Mouse (Mus musculus) gastrocnemius, postnatal 36 days (tissue): ENCODE data around the gene Cfap299. TPM values are rescaled to one million over a fixed set of nuclear protein-coding genes. Genes with fewer than 3 reads are reported as not detected.

Source experiments
- DNase-seq, 2 experiments: peaks; one replicate each; pipeline ENCODE4 v3.0.0; 2022
- intact Hi-C: fragments of 180-260 bp; cut with DNase I; formaldehyde crosslinking; loops from one replicate; pipeline ENCODE4 v1.15.1; 2025
- total RNA-seq, 2 experiments: library from RNA; stranded (reverse); gene quantifications; 2 replicates each; pipeline ENCODE4 v1.2.3; 2021

The Cfap299 gene
- total RNA-seq, 2 experiments from 2014 or later: not detected

DNA sequence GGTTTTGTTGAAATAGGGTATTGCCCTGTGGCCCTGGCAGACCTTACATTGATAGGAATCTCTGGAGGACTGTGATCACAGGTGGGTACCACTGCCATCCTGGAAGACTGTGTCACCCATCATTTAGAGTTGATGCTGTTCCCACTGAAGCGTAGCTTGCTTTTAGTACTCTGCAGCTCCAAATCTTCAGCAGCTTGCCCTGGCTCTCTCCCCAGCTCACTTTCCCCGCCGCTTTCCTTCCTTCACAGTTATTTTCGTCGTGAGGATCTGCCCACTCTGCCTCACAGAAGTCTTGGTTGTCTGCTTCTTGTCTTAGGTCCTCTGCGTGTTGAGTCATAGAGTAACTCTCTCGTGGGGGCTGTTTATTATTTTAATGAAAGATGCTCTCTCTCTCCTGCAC lies 40.3 kb downstream of the Cfap299 start:
- intact Hi-C loops: no loop called here
- DNase-seq: no peak

DNA sequence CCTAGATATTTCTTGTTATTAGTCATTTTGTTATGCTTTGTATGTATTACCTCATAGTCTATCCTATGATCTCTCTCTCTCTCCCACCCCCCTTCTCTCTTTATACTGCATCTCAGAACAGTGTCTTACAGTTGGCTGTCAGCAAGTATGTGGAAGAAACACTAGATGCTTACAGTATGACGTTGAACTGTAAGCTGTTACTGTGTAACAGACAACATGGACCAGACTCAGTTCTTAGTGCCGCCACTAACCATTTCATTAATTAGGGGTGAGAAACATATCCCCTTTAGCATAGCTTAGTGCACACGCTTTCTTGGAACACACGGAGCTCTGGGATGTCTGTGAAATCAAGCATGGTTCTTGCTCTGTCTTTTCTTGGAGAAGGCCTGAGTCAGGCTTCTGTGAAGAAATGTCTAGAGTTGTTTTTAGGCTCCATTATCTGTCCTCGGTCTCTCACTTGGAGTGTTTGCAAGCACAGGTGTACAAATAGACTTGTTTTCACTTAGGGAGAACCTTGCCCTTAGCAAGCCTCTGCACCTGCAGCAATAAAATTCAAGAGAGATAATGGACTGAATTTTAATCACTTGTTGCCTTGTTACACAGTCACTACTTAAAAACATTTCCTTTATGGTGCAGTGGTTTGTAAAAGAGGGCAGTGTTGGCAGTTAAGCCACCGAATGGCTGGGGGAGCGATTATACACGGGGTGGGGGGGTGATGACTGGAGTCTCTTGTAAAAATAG lies 47.1 kb downstream of the Cfap299 start:
- intact Hi-C loops: no loop called here
- no peak for DNase-seq

DNA sequence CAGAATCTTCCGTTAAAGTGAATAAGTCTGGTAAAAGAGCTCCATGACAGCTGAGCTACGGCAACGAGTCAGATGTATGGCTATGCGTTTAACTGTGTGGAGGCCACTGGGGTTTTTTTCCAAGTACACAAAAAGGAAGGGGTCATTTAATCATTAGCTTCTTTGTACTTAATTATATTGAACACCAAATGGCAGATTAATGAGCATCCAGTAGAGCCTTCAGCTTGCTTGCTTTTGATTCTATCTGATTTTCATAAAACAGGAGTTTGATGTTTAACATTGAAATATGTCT lies 47.6 kb downstream of the Cfap299 start:
- intact Hi-C loops: no loop called here
- no peak for DNase-seq

DNA sequence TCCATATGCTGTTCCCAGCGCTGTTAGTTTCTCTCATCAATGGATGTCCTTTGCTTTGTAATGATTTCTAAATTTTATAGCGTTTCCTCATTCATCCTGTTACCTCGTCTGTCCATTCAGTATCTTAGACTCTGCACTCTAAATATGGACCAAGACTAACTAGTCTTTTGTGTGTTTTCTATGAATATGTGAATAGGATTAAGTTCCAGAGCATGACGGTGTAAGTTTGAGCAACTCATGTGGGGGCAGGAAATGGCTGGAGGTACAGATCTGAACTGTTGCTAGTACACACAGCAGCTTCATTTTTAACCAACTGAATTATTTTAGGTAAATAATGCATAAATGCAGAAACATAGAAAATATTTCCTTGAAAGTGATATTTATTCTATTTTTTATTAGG lies 51.3 kb downstream of the Cfap299 start:
- no peak for DNase-seq
- intact Hi-C loops: no loop called here

DNA sequence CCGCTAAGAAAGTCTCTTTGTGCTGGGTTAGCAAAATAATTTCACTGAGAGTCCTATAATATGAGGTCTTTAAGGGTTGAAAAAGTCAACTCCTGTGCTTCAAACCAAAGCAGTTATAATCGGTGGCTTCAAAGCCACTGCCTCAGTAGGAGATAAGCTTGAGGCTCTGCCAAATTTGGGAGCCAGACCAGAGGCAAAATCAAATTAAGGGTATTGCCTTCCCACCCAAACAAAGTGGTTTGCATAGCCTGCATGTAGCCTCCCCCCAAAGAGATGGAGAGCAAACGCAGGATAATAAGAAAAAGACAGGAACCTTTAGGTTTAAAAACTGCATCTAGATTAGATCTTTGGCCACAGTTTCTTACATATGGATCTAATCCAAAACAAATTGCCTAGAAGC lies 58.0 kb downstream of the Cfap299 start:
- DNase-seq: no peak
- intact Hi-C loops: no loop called here

DNA sequence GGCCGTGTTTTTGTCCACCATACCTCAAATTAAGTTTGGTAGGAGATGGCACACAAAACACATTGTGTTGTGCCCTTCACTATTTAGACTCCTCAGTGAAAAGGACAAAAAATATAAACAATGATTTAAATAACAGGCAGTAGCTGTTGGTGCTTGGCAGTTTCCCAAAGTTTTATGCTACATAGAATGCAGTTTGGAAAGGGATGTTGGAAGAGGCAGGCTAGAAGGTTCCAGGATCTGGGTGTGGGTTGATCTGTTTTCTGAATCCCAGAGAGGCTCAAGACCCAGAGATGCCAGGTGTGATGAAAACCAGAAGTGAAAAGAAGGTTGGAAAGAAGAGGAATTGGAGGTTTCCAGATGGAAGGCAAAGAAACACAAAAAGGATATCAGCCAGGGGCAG lies 73.1 kb downstream of the Cfap299 start:
- intact Hi-C loops: no loop called here
- DNase-seq: no peak

DNA sequence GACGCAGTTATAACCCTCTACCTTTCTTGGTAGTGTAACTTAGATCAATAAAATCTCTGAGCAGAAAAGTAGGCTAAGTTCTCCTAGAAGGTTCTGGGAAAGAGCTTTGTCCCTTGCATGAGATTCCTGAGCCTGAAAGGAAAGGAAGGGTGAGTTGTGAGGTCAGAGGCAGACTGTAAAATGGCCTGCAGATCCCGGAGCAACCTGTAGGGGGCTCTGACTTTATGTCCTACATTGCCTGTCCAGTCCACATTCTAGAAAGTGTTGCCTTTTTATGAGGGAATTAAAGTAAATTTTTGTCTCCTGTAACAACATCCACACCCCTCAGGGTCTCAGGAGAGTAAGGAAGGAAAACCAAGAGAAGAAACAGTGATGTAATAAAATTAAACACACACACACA lies 81.0 kb downstream of the Cfap299 start:
- no peak for DNase-seq
- intact Hi-C loops: no loop called here

DNA sequence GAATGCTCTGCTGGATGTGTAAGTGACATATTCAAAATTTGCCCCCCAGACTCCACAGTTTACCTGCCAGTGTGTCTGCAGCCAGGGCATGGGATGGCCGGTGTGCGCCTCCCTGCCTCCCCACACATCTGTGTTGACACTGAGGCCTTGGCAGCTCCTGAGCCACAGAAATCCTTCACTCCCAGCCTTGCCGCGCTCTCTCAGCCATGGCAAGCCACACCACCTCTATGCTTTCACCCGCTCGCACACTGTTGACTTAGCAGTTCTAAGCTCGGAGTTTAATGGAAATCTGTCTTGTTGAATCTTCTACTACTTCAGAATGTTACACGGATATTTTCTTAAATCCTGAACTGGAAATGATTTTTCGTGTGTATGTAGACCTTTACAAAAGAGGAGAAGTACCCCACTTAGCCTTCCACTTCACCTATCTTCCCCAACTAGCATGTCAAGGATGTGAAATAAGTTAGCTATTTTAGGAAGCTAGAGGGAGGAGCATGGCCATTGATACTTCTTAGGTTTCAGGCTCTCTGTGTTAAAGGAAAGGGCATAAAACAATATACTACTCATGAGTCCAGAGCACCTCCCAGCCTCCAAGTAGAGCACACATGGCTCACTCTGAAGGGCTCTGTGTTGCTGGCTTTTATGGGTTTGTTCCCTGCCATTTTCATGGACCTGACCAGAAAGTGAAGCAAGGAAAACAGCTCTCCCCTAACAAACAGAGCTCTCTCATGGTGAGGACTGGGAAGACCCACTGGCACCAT lies 87.5 kb downstream of the Cfap299 start:
- intact Hi-C loops: no loop called here
- no peak for DNase-seq

DNA sequence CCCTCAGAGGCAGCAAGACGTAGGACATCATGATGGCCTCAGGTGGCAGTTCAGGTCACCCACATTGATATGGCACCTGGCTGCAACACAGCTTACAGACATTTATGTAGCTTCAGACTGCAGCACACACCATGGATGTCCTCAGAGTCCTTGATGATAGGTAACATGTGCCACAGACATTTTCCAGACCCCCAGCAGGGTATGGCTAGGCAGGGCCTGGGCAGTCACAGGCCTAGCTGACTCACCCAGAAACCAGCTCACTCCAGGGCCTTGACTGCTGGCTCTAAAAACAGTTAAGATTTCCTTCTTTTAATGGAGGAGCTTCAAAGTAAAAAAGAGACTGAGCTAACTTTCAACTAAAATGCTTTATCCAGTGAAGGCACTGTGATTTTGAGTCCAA lies 95.9 kb downstream of the Cfap299 start:
- intact Hi-C loops: no loop called here

DNA sequence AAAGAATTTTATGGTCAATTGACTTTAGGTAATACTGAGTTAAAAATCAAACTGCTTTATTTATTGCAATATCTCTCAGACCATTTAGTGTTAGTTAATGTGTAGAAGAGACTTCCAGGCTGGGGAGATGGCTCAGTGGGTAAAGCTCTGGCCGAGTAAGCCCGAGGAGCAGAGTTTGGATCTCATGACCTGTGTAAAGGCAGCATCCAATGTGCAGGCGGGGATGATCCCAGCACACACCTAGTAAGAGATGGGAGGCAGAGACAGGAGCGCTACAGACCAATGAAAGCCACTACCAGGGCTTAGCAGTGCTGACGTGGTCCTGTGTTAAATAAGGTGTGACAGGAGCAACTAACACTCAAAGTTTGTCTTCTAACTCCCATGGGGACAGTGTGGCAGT lies 97.0 kb downstream of the Cfap299 start:
- no peak for DNase-seq
- intact Hi-C loops: no loop called here

More for the DNA sequence above, 95.9 kb downstream of the Cfap299 start:
- DNase-seq: no peak

DNA sequence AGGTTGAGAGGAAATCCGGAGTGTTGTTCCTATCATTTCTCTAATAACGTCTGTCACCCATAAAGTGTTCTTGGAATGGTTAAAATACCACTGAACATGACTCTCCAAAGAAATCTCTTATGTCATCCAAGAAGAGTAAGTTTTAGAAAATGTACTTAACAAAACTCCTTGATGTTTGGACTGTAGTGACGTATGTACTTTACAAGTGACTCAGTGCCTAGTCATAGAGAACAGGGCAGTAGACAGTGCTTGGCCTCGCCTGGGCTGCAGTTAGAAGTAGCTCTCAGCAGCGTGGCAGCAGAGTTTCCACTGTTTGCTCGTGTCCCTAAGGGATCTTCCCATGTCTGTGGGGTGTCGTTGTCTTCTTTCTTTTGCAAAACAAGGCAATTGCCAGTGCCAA lies 101.0 kb downstream of the Cfap299 start:
- DNase-seq: no peak
- intact Hi-C loops: no loop called here

DNA sequence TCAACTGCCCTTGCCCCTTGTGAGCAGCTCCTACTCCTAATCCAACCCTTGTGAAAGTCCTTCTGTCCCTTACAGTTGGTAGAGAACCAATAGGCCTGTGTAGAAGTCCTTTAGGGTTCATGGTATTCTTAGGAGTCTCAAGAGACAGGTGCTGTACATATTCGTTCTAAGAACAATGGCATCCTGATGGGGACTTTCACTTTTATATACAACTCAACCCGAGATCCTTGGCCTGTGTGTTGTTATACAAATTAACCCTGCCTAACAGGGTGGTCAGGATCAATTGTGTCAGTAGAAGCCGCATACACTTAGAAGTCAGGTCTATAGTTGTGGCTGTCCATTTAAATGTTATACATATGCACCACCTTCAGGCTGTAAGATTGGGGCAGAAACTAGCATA lies 109.6 kb downstream of the Cfap299 start:
- DNase-seq: no peak
- intact Hi-C loops: no loop called here

DNA sequence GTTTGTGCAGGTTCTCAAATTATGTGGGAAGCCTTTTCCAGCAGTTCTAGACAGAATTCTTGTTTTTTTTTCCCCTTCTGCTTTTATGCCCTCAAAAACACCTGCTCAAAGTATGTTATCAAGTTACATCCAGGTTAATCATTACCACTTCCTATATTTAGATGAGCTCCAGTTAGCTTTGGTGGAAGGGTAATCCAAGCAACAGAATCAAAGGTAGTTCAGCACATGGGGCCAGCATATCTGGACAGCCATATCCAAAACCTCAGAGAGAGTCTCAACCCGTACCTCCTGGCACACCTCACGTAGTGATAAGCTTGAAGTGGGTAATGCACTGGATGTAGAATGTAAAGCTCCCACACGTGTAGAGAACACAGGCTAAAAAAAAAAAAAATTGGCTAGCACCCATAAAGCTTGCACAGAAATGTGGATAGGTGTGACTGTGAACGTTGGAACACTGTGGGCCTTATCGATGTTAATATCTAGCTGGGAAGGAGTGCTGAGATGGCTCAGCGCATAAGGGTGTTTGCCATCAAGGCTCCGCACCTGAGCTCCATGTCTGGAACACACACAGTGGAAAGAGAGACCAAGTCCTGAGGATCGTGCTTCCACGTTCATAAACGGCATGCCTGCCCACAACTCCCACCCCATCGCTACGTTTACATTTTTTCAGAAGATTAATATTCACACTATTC lies 117.8 kb downstream of the Cfap299 start:
- intact Hi-C loops: no loop called here
- no peak for DNase-seq

DNA sequence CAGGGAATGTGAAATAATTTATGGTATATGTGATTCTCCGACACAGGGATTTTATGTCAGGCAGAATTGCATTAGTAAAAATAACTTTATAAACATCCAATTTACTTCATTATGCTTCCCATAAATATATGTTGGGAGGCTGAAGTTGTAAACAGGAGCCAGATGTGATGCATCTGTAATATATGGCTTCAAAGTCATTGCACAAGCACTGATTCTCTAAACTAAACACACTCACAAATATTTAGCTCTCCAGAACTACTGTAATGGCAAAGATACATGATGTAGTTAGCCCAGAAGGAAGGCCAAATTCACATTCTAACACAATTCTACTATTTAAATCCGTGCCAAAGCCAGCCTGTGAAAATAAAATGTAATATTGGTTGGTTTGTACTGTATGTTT lies 120.8 kb downstream of the Cfap299 start:
- no peak for DNase-seq
- intact Hi-C loops: no loop called here

DNA sequence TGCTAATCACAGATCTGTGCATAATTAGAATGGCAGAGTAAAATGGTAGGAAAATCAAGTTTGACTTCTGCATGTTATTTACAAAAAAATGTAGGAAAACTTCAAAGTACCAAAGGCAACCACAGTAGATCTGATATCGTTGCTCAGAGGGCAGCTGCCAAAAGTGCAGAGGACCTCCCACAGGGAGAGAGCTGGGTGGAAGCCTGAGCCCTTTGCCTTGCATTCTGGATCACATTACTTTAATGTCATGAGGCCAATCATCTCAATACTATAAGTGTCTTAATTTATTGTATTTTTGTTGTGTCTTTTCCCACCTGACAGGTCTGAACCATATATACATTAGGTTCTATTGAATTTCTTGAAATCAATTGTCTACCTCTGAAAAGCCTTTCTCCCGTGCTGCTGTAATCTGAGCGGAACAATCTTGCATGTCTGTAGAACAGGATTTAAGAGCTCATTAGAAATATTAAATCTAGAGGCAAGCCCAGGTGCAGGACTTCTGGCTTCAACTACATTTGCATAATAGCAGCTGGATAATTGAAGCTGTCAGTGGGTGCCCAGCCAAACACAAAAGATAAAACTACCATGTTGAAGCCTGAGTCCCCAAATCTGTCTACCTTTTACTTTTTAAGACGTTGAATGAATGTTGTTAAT lies 137.9 kb downstream of the Cfap299 start:
- intact Hi-C loops: no loop called here
- no peak for DNase-seq

DNA sequence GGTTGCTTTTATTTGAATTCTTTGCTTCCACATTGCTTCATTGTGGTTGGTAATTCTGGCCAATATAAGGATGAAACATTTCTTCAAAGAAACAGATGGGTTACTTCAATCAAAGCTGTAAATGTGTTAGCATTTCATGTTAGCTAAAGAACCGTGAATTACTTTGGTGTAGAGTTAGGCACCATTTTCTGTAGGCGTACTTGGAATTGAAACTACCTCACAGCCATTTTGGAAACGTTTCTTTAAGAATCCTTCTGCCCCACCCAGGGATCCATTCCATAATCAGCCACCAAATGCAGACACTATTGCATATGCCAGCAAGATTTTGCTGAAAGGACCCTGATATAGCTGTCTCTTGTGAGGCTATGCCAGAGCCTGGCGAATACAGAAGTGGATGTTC lies 140.9 kb downstream of the Cfap299 start:
- intact Hi-C loops: no loop called here

DNA sequence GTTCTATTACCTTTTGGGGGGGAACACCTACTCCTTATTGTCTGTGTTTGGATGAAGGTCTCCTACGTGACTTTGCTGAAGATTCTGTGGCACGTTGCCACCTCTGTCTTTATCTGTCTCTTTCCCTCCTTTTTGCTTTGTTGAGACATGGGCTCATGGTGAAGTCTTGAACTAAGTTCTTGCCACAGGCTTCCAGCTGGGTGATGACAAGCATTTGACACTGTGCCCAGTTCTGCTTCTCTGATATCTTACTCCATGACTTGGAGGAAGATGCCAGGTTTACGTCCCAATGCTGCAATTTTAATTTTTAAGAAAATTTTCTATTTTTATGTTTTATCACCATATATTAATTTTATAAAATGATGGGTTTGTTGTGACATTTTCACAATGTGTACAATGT lies 147.4 kb downstream of the Cfap299 start:
- intact Hi-C loops: no loop called here
- DNase-seq: no peak

More for the DNA sequence above, 140.9 kb downstream of the Cfap299 start:
- no peak for DNase-seq

DNA sequence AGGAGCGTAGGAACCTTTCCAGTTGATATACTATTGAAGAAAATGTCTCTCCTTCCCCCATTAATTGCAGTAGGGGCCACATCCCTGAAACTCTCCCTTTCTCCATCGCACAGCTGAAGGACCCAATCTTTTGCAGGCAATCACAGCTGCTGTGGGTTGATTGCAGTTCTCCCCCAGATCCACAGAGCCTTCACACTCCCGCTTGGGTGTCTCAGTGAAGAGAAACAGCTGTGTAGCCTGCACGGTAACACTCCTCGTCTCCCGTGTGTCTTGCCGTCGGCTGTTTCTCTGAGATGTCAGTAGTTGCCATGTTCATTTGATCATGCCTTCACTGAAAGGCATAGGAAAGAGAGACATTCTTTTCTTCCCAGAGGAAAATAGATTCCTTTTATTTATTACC lies 148.2 kb downstream of the Cfap299 start:
- intact Hi-C loops: no loop called here
- no peak for DNase-seq

DNA sequence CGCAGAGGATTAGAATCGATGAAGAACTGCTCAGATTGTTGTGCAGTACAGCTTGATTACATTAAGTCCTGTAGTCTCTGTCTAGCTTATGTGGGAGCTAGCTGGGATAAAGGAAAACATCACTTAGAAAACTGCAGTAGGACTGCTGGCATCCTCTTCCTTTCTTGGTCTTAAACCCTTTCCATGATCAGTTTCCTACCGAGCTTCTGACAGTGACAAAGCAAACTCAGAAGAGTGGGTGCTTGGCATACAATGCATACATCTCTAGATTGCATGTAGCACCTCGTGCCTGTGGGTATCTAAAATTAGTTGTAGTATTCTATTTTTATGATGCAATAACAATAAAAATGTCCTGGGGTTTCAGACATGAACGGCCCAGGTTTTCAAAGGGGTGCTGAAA lies 154.4 kb downstream of the Cfap299 start:
- DNase-seq: no peak
- intact Hi-C loops: no loop called here

DNA sequence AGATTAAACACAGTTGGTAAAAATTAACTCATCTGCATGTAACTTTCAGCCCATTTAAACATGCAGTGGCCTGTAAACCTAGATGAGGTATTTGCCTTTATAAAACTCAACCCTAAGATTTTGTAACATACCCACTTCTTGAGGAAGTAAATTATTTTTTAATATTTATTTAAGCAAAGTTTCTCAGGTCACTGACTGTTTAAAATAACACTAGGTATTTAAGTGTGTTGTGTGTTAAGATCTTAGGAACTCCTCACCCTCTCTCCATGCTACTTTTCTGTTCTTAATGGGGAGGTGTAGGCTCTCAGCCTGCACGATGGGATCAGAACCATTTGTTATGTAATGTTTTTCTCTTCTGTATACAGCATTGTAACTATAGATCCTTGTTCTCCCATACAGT lies 156.1 kb downstream of the Cfap299 start:
- intact Hi-C loops: no loop called here
- DNase-seq: no peak

DNA sequence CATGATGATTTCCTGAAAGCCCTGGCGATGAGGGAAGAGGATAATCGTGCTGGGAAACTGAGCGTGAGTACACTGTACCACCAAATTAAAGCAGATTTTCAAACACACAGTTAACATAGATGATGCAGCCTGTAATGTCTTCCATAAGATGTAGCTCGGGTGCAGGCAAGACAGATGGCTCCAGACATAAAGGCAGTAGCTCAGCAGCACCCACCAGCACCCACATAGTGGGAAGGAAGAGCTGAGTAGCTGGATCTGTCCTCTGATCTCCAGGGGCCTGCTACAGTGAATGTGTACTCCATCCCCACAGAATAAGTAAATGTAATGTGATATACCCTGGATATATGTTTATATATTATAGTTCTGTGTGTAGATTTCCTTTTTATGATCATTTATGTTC lies 169.2 kb downstream of the Cfap299 start:
- intact Hi-C loops: no loop called here
- no peak for DNase-seq
